Mouse (Mus musculus) liver, embryonic 12.5 days (tissue): ENCODE measurements around the gene Arfgef3. TPM values are rescaled to one million over a fixed set of nuclear protein-coding genes. Genes with fewer than 3 reads are reported as not detected.

Experiments
- ATAC-seq: fragments of 200-750 bp; cut with Nextera tagmentation; 2 replicates; pipeline ENCODE4 v1.8.0; 2017; ENCODE audit warnings: moderate number of reproducible peaks, mild to moderate bottlenecking, moderate library complexity
- H3K27ac ChIP-seq: fragments of 300-500 bp; sonication (generic); 2 replicates; pipeline ENCODE4 v1.5.1; 2016; ENCODE audit warnings: mild to moderate bottlenecking
- H3K27me3 ChIP-seq: fragments of 300-500 bp; sonication (generic); replicated peaks from 2 replicates; pipeline ENCODE4 v1.6.1; 2016; ENCODE audit warnings: mild to moderate bottlenecking, moderate library complexity
- H3K36me3 ChIP-seq: fragments of 300-500 bp; sonication (generic); 2 replicates; pipeline ENCODE4 v1.6.1; 2016; ENCODE audit warnings: mild to moderate bottlenecking, moderate library complexity
- H3K4me1 ChIP-seq: fragments of 300-500 bp; sonication (generic); 2 replicates; pipeline ENCODE4 v1.6.1; 2016
- H3K4me2 ChIP-seq: fragments of 300-500 bp; sonication (generic); 2 replicates; pipeline ENCODE4 v1.6.1; 2016; ENCODE audit warnings: mild to moderate bottlenecking, moderate library complexity
- H3K4me3 ChIP-seq: fragments of 300-500 bp; sonication (generic); 2 replicates; pipeline ENCODE4 v1.5.1; 2016; ENCODE audit warnings: mild to moderate bottlenecking, moderate library complexity
- H3K9ac ChIP-seq: fragments of 300-500 bp; sonication (generic); 2 replicates; pipeline ENCODE4 v1.6.1; 2016; ENCODE audit warnings: mild to moderate bottlenecking, moderate library complexity
- H3K9me3 ChIP-seq: fragments of 300-500 bp; sonication (generic); replicated peaks from 2 replicates; pipeline ENCODE4 v1.6.1; 2016; ENCODE audit warnings: mild to moderate bottlenecking, moderate library complexity
- WGBS: fragments of 180-500 bp; shearing (Covaris S2); methylation state at CpG from one replicate; pipeline ENCODE4 v1.1.7; 2016; ENCODE audit not compliant: insufficient replicate concordance; 5-methylcytosine and 5-hydroxymethylcytosine counted together
- polyA plus RNA-seq: library from polyadenylated mRNA; unstranded; fragments of >200 nt; fragmentation: Nextera tagmentation; extraction: Ambion mirVana; gene quantifications from 2 replicates; pipeline ENCODE4 v1.2.1, GENCODE M21; 2016

Arfgef3 gene
- polyA plus RNA-seq, 1 experiment from 2014 or later = 0.04 TPM

- no peak for ATAC-seq
- H3K4me2 ChIP-seq = no peak overlapping the region
- H3K36me3 ChIP-seq = no peaks in the 10 kb centered on the region
- no peak overlapping the region for H3K4me3 ChIP-seq
- H3K9ac ChIP-seq = no peak overlapping the region
- no peaks in the 10 kb centered on the region for H3K4me1 ChIP-seq
- H3K27ac ChIP-seq = no peak overlapping the region
- WGBS = 80% methylated on average over 4 of the region's 4 CpGs
- no peaks in the 10 kb centered on the region for H3K27me3 ChIP-seq
- H3K9me3 ChIP-seq = no peaks in the 10 kb centered on the region
Observed at GRCm38 (mm10) chr10:18711436-18711835, 32.3 kb downstream of the Arfgef3 start.

GRCm38 (mm10) chr10:18710949-18711348 lies 32.8 kb downstream of the Arfgef3 start:
- WGBS = 70% methylated on average over 6 of the region's 6 CpGs
- H3K9me3 ChIP-seq = no peaks in the 10 kb centered on the region
- no peak overlapping the region for H3K4me2 ChIP-seq
- no peaks in the 10 kb centered on the region for H3K4me1 ChIP-seq
- no peak overlapping the region for H3K27ac ChIP-seq
- no peak for ATAC-seq
- no peaks in the 10 kb centered on the region for H3K27me3 ChIP-seq
- H3K9ac ChIP-seq = no peak overlapping the region
- H3K4me3 ChIP-seq = no peak overlapping the region
- no peaks in the 10 kb centered on the region for H3K36me3 ChIP-seq

- no peaks in the 10 kb centered on the region for H3K9me3 ChIP-seq
- no peak for ATAC-seq
- no peak overlapping the region for H3K27ac ChIP-seq
- no peaks in the 10 kb centered on the region for H3K4me1 ChIP-seq
- H3K27me3 ChIP-seq = no peaks in the 10 kb centered on the region
- H3K4me3 ChIP-seq = no peak overlapping the region
- H3K36me3 ChIP-seq = no peaks in the 10 kb centered on the region
- WGBS = 57% methylated on average over 2 of the region's 2 CpGs
- no peak overlapping the region for H3K9ac ChIP-seq
- no peak overlapping the region for H3K4me2 ChIP-seq
Observed at GRCm38 (mm10) chr10:18709836-18710235, 33.9 kb downstream of the Arfgef3 start.

GRCm38 (mm10) chr10:18708641-18709040 lies 35.1 kb downstream of the Arfgef3 start:
- Histone ChIP-seq H3K9ac (no peak overlapping the region), H3K4me2 (no peak overlapping the region), H3K27ac (no peak overlapping the region), H3K4me3 (no peak overlapping the region), H3K36me3 (no peaks in the 10 kb centered on the region), H3K27me3 (no peaks in the 10 kb centered on the region), H3K9me3 (no peaks in the 10 kb centered on the region), H3K4me1 (no peaks in the 10 kb centered on the region)
- 67% methylated on average over 1 of the region's 1 CpGs for WGBS
- no peak for ATAC-seq

- no peak overlapping the region for H3K9ac ChIP-seq
- no peaks in the 10 kb centered on the region for H3K9me3 ChIP-seq
- H3K4me1 ChIP-seq = no peaks in the 10 kb centered on the region
- 58% methylated on average over 4 of the region's 4 CpGs for WGBS
- H3K27ac ChIP-seq = no peak overlapping the region
- no peak for ATAC-seq
- no peaks in the 10 kb centered on the region for H3K27me3 ChIP-seq
- no peaks in the 10 kb centered on the region for H3K36me3 ChIP-seq
- no peak overlapping the region for H3K4me2 ChIP-seq
- H3K4me3 ChIP-seq = no peak overlapping the region
Observed at GRCm38 (mm10) chr10:18704393-18705120, 39.2 kb downstream of the Arfgef3 start.

GRCm38 (mm10) chr10:18701517-18701916 lies 42.2 kb downstream of the Arfgef3 start:
- no peak overlapping the region for H3K4me3 ChIP-seq
- no peak for ATAC-seq
- H3K4me2 ChIP-seq = no peak overlapping the region
- H3K36me3 ChIP-seq = no peaks in the 10 kb centered on the region
- H3K4me1 ChIP-seq = no peaks in the 10 kb centered on the region
- no peaks in the 10 kb centered on the region for H3K9me3 ChIP-seq
- no peak overlapping the region for H3K27ac ChIP-seq
- no peaks in the 10 kb centered on the region for H3K27me3 ChIP-seq
- no peak overlapping the region for H3K9ac ChIP-seq

- Histone ChIP-seq H3K36me3 (no peaks in the 10 kb centered on the region), H3K9me3 (no peaks in the 10 kb centered on the region), H3K27ac (no peak overlapping the region), H3K27me3 (no peaks in the 10 kb centered on the region), H3K9ac (no peak overlapping the region), H3K4me1 (no peaks in the 10 kb centered on the region), H3K4me3 (no peak overlapping the region), H3K4me2 (no peak overlapping the region)
- 67% methylated on average over 2 of the region's 2 CpGs for WGBS
- no peak for ATAC-seq
Observed at GRCm38 (mm10) chr10:18700117-18700516, 43.6 kb downstream of the Arfgef3 start.

GRCm38 (mm10) chr10:18699151-18699550 lies 44.6 kb downstream of the Arfgef3 start:
- Histone ChIP-seq H3K4me1 (no peaks in the 10 kb centered on the region), H3K27me3 (no peaks in the 10 kb centered on the region), H3K27ac (no peak overlapping the region), H3K4me3 (no peak overlapping the region), H3K9me3 (no peaks in the 10 kb centered on the region), H3K36me3 (no peaks in the 10 kb centered on the region), H3K9ac (no peak overlapping the region), H3K4me2 (no peak overlapping the region)
- ATAC-seq = no peak
- 70% methylated on average over 2 of the region's 2 CpGs for WGBS

GRCm38 (mm10) chr10:18696461-18696860 lies 47.3 kb downstream of the Arfgef3 start:
- 70% methylated on average over 6 of the region's 6 CpGs for WGBS
- Histone ChIP-seq H3K36me3 (no peaks in the 10 kb centered on the region), H3K9me3 (no peaks in the 10 kb centered on the region), H3K9ac (no peak overlapping the region), H3K27me3 (no peaks in the 10 kb centered on the region), H3K4me3 (no peak overlapping the region), H3K4me2 (no peak overlapping the region), H3K4me1 (no peaks in the 10 kb centered on the region), H3K27ac (no peak overlapping the region)
- ATAC-seq = no peak

GRCm38 (mm10) chr10:18688234-18688633 lies 55.5 kb downstream of the Arfgef3 start:
- Histone ChIP-seq H3K4me3 (no peak overlapping the region), H3K4me2 (no peak overlapping the region), H3K36me3 (no peaks in the 10 kb centered on the region), H3K27ac (no peak overlapping the region), H3K4me1 (no peaks in the 10 kb centered on the region), H3K9me3 (no peaks in the 10 kb centered on the region), H3K9ac (no peak overlapping the region), H3K27me3 (no peaks in the 10 kb centered on the region)
- 45% methylated on average over 2 of the region's 2 CpGs for WGBS
- no peak for ATAC-seq

GRCm38 (mm10) chr10:18681385-18681954 lies 62.3 kb downstream of the Arfgef3 start:
- no peaks in the 10 kb centered on the region for H3K27me3 ChIP-seq
- H3K36me3 ChIP-seq = no peaks in the 10 kb centered on the region
- H3K4me2 ChIP-seq = no peak overlapping the region
- 76% methylated on average over 2 of the region's 2 CpGs for WGBS
- no peak overlapping the region for H3K27ac ChIP-seq
- no peaks in the 10 kb centered on the region for H3K9me3 ChIP-seq
- no peak overlapping the region for H3K9ac ChIP-seq
- no peaks in the 10 kb centered on the region for H3K4me1 ChIP-seq
- ATAC-seq = no peak
- no peak overlapping the region for H3K4me3 ChIP-seq

- WGBS = 53% methylated on average over 3 of the region's 3 CpGs
- ATAC-seq = no peak
- Histone ChIP-seq H3K4me3 (no peak overlapping the region), H3K9me3 (no peaks in the 10 kb centered on the region), H3K4me2 (no peak overlapping the region), H3K9ac (no peak overlapping the region), H3K27me3 (no peaks in the 10 kb centered on the region), H3K4me1 (no peaks in the 10 kb centered on the region), H3K27ac (no peak overlapping the region), H3K36me3 (no peaks in the 10 kb centered on the region)
Observed at GRCm38 (mm10) chr10:18680661-18681384, 62.9 kb downstream of the Arfgef3 start.
